Mouse (Mus musculus): ENCODE measurements around the gene Igfbp3.

Igfbp3 gene

DNA sequence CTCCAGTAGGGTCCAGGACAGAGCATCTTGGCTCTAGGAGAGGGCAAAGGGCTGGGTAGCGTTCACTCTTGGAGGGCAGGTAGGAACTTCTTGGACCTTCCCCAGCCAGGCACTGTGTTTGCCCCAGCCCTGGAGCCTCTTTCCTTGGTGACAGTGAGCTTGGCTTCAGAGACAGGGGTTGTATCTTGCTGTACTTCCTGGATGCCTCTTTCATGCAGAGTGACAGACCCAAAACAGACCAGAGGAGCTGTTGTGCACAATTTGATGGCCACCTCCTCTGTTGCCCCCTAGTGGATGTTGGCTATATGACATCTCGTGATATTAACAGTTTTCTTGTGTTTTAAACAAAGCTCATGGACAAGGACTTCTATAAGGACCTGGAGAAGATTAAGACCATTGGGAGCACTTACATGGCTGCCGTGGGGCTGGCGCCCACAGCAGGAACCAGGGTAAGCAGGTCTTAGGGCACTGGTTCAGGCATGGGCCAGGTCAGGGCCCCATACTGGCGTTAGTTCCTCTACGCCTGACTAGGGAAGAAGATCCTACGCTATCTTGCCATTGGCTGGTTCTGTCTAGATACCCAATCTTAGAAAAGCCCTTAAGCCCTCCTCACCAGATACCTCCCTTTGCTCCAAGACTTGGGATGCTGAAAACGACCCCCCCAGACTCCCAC lies 52.1 kb downstream of the Igfbp3 start:
- DNase-seq (ENCODE audit: low spot score in 2 of 2): peak in 1 of 2 experiments; percentile 17

DNA sequence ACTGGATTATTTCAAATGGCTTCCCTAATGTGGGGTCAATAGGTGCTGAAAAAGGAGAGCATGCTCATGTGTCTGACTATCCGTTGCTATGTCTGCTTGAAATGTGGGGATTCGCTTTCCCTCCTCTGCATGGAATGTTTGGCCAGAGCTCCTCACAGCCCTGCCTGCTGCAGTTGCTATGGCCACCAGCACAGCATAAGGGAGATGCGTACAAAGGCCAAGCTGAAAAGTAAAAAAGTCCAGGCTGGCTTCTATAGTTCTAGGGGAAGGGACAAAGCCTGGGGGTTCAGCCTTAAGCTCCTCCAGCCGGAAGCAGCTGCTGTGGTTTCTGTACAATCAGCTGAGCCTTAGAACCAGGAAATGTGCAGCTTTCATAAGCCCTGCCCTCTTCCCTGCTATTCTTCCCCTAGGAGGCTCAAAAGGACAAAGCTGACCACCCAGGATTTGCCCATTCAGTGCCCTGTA lies 53.1 kb downstream of the Igfbp3 start:
- DNase-seq (ENCODE audit: low spot score in 2 of 2): no peak

DNA sequence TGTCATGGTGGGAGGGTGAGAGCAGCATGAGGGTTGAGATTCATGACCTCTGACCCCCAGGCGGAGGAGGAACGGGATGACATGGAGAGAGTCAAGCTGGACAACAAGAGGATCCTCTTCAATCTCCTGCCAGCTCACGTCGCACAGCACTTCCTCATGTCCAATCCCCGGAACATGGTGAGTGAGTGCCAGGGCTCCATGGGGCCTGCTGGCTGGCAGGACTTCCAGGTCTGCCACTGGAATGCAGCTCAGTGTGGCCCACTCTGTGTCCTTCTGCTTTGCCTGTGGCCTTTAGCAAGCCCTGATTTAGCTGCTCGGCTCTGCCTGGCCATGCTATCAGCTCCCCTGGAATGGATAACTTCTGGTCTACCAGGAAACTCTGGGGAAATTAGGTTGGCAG lies 53.6 kb downstream of the Igfbp3 start:
- no peak for DNase-seq (ENCODE audit: low spot score in 2 of 2)

DNA sequence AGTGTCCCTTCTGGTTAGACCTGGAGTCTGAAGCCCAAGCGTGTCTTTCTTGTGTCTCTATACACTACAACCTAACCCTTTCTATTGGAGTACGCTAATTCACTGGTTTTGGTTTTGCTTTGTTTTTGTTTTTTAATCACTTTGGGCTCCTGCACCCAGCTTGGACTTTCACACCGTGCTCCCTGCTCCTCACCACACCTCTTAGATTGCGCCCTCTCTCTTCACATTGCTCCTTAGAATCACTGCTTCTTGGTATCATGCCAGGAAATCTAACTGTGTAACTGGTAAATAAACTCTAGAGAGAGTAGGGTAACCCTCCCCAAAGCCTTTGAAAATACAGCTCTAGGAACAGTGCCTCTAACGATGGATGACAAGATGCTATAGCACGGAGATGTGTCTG lies 55.5 kb downstream of the Igfbp3 start:
- DNase-seq (ENCODE audit: low spot score in 2 of 2): no peak

DNA sequence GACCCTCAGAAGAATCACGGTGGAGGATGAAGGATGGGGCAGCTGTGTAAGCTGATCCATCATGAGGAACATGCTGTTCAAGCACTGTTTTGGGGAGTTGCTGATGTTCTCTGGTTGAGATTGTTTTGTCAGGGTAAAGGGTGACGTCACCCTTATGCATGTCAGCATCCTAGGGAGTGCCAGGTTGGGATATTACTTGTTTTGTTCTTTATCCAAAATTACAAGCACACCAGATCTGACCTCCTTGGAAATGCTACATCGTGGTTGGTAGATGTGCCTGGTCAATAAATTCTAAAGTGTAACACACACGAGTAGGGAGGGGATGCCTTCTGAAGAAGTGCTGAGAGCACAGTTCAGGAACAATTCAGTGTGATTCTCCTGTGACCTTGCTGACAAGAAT lies 57.3 kb downstream of the Igfbp3 start:
- no peak for DNase-seq (ENCODE audit: low spot score in 2 of 2)

All from spleen, postnatal 36 days (tissue).